Mouse (Mus musculus) liver, embryonic 14.5 days (tissue): ENCODE results near the gene Gatad2b.
"Not testable (repeated sequence)": the region's sequence is repeated elsewhere in the genome, so short reads cannot be mapped to it uniquely, and the experiment has no call there.

ENCODE experiments used
- CTCF ChIP-seq: IDR thresholded peaks from 2 replicates; pipeline ENCODE4 v1.5.1; 2016; ENCODE audit warnings: antibody characterized with exemption, low read depth, control low read depth
- EP300 ChIP-seq: IDR thresholded peaks from 2 replicates; pipeline ENCODE4 v1.6.1; 2016; ENCODE audit warnings: antibody characterized with exemption, low read depth

- TF ChIP-seq CTCF, EP300: not testable (repeated sequence)
Measured at GRCm38 (mm10) chr3:90289403-90289802, 3.6 kb upstream of the Gatad2b start.
